Mouse (Mus musculus) layer of hippocampus, adult 11-12 months (tissue): ENCODE results near the gene Pygo1.

ENCODE experiments used
- DNase-seq: peaks from one replicate; pipeline ENCODE4 v3.0.0; 2022; ENCODE audit warnings: low spot score

The Pygo1 gene

GRCm38 (mm10) chr9:72936301-72936700, 10.9 kb downstream of the Pygo1 start:
- no peak for DNase-seq

- no peak for DNase-seq
These were observed 18.0 kb downstream of the Pygo1 start for GRCm38 (mm10) chr9:72943424-72943823.

- no peak for DNase-seq
These were observed 18.8 kb downstream of the Pygo1 start for GRCm38 (mm10) chr9:72944286-72944685.

- no peak for DNase-seq
These were observed 21.6 kb downstream of the Pygo1 start for GRCm38 (mm10) chr9:72947010-72947409.

- DNase-seq = no peak
These were observed 24.1 kb downstream of the Pygo1 start for GRCm38 (mm10) chr9:72949572-72949971.

GRCm38 (mm10) chr9:72954746-72955145, 29.3 kb downstream of the Pygo1 start:
- DNase-seq = no peak

- peak; percentile 53 for DNase-seq
These were observed 30.1 kb downstream of the Pygo1 start for GRCm38 (mm10) chr9:72955546-72955945.

- DNase-seq = peak; percentile 72
These were observed 33.3 kb downstream of the Pygo1 start, which contains the start of the genes Dyx1c1 and Gm44503 for GRCm38 (mm10) chr9:72958521-72959450. Gene Dyx1c1 (plus strand): TSS chr9:72958785. Gene Gm44503 (plus strand): TSS chr9:72958852.

GRCm38 (mm10) chr9:72961346-72961745, 35.9 kb downstream of the Pygo1 start:
- DNase-seq = no peak

GRCm38 (mm10) chr9:72961959-72962358, 36.5 kb downstream of the Pygo1 start:
- no peak for DNase-seq

GRCm38 (mm10) chr9:72968349-72969061, 43.1 kb downstream of the Pygo1 start:
- peak; percentile 84 for DNase-seq

GRCm38 (mm10) chr9:72969874-72970273, 44.4 kb downstream of the Pygo1 start:
- DNase-seq = no peak

- DNase-seq = no peak
These were observed 47.0 kb downstream of the Pygo1 start for GRCm38 (mm10) chr9:72972435-72972834.

GRCm38 (mm10) chr9:72972984-72973383, 47.5 kb downstream of the Pygo1 start:
- DNase-seq = no peak

- no peak for DNase-seq
These were observed 49.3 kb downstream of the Pygo1 start for GRCm38 (mm10) chr9:72974734-72975133.

- DNase-seq = no peak
These were observed 49.8 kb downstream of the Pygo1 start for GRCm38 (mm10) chr9:72975242-72975641.

- DNase-seq = no peak
These were observed 57.6 kb downstream of the Pygo1 start for GRCm38 (mm10) chr9:72983066-72983465.

- peak; percentile 98 for DNase-seq
These were observed 60.1 kb downstream of the Pygo1 start, which contains the start of the genes Ccpg1os and Ccpg1 for GRCm38 (mm10) chr9:72985250-72986220. Gene Ccpg1os (minus strand): TSS chr9:72985382. Gene Ccpg1 (plus strand): TSS chr9:72985429.

- DNase-seq = no peak
These were observed 62.3 kb downstream of the Pygo1 start for GRCm38 (mm10) chr9:72987703-72988102.

GRCm38 (mm10) chr9:72988706-72989105, 63.3 kb downstream of the Pygo1 start:
- DNase-seq = no peak

GRCm38 (mm10) chr9:72991420-72991819, 66.0 kb downstream of the Pygo1 start:
- no peak for DNase-seq

- DNase-seq = no peak
These were observed 67.1 kb downstream of the Pygo1 start for GRCm38 (mm10) chr9:72992576-72992975.
